Mouse (Mus musculus) bone marrow, adult 2 months (tissue): ENCODE results near the gene Map1s. TPM values are rescaled to one million over a fixed set of nuclear protein-coding genes. Genes with fewer than 3 reads are reported as not detected.

Experiments
- H3K27ac ChIP-seq: fragments of 200-500 bp; 2 replicates; pipeline ENCODE4 v1.5.1; 2012; ENCODE audit warnings: low read depth, mild to moderate bottlenecking, control low read depth, inconsistent platforms, low read length; ENCODE audit not compliant: control insufficient read depth, poor library complexity, insufficient read depth
- H3K4me1 ChIP-seq: fragments of 200-500 bp; 2 replicates; pipeline ENCODE4 v1.6.1; 2011; ENCODE audit warnings: low read length; ENCODE audit not compliant: control insufficient read depth, insufficient read depth
- H3K4me3 ChIP-seq: fragments of 200-500 bp; replicated peaks from 2 replicates; pipeline ENCODE3; 2011; ENCODE audit warnings: mild to moderate bottlenecking, low read depth, low read length, control low read depth; ENCODE audit not compliant: control insufficient read depth
- CTCF ChIP-seq: fragments of 200-500 bp; IDR thresholded peaks from 2 replicates; pipeline ENCODE4 v1.5.1; 2011; ENCODE audit warnings: low read length, control low read depth; ENCODE audit not compliant: control insufficient read depth, insufficient read depth
- POLR2A ChIP-seq: fragments of 200-500 bp; IDR thresholded peaks from 2 replicates; pipeline ENCODE4 v1.6.1; 2011; ENCODE audit warnings: low read depth, mild to moderate bottlenecking, control low read depth, low read length, borderline replicate concordance; ENCODE audit not compliant: control insufficient read depth
- WGBS: fragments of 180-500 bp; shearing (Covaris S2); methylation state at CpG from one replicate; pipeline ENCODE4 v1.1.7; 2018; 5-methylcytosine and 5-hydroxymethylcytosine counted together
- polyA plus RNA-seq: library from polyadenylated mRNA; stranded (reverse); fragments of >200 nt; gene quantifications from 2 replicates; pipeline ENCODE4 v1.2.4, GENCODE M21; 2011; ENCODE audit warnings: low replicate concordance; ENCODE audit not compliant: missing spikeins, insufficient read depth, insufficient read length

The Map1s gene
- polyA plus RNA-seq, 1 experiment = 18.9 TPM

DNA sequence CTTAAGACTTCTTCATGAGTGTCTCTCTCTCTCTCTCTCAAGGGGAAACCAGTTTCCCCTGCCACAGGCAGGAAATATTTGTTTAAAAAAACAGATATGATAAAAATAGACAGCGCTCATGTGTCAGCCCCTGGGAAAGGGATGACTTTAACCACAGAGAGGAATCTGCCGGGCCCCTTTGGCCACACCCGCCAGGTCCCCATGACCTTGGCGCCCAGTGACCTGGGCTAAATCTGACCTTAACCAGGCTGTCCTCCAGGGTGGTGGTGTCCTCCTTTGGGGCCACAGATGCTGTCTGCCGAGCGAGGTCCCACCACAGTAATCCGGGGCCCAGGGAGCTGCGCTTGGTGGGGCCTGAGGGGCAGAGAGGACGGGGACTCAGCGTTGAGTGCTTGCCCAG is 21.0 kb upstream of the Map1s start:
- Histone ChIP-seq H3K27ac (no peak overlapping the region), H3K4me1 (no peaks in the 10 kb centered on the region), H3K4me3 (no peak overlapping the region)
- 51% methylated on average over 10 of the region's 10 CpGs for WGBS
- no peak for TF ChIP-seq POLR2A
- TF ChIP-seq CTCF = no peak

DNA sequence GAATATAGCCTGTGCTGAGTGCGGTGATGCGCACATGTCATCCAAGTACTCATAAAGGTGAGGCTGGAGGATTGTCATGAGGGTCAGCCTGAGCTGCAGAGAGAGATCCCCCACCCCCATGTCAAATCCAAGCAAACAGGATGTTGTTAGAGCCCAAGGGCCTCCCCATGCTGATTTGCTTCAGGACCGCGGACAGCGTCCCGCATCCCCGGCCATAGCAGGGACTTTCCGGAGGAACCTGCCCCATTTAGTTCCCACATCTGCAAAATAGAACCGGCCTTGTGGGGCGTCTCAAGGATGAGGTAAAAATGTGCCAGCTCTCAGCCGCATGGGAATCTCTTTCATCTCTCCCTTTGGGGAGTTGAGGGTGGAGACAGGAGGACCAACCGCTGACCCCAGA is 20.1 kb upstream of the Map1s start:
- 14% methylated on average over 12 of the region's 12 CpGs for WGBS
- no peaks in the 10 kb centered on the region for H3K4me1 ChIP-seq
- no peak overlapping the region for H3K4me3 ChIP-seq
- no peak overlapping the region for H3K27ac ChIP-seq
- TF ChIP-seq CTCF (no peak), POLR2A (no peak)

DNA sequence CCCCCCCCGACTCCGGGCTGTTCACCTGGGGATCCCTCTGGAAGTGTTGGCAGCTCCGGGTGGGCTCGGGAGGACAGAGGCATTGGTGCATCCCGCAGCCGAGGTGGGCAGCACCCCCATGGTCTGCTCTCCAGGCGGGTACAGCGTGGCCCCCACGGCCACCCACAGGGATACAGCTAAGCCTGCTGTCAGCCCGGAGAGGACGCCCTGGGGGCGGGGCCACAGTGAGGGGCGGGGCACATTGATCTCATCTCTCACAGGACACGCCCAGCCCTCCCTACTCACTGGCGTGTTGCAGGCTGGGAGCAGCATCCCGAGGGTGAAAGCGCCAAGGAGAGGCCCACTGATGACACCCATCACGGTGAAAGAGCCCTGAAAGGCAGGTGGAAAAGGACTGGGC is 18.1 kb upstream of the Map1s start:
- Histone ChIP-seq H3K27ac (no peak overlapping the region), H3K4me3 (no peak overlapping the region), H3K4me1 (no peaks in the 10 kb centered on the region)
- no peak for TF ChIP-seq POLR2A
- no peak for TF ChIP-seq CTCF
- WGBS = 7% methylated on average over 17 of the region's 18 CpGs

DNA sequence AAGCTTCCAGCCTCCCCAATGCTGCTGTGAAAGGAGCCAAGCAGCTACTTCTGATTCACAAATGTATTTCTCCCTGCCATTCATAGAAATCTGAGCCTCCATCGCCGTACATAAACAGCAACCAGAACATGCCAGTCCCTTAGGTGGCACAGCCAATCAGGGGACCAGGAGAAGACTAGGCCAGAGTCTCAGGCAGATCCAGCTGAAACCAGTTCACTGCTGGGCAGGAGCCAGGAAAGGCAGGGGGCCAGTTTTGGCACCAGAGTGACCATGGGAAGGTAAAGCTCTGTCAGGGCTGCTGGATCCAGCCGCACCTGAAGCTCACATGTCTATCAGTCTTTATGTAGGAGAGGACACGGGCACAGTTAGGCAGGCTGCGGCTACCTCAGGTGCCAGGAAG is 15.1 kb upstream of the Map1s start:
- TF ChIP-seq CTCF (no peak), POLR2A (no peak)
- no peak overlapping the region for H3K4me3 ChIP-seq
- no peak overlapping the region for H3K27ac ChIP-seq
- no peaks in the 10 kb centered on the region; the same call in 1 of the 2 replicates for H3K4me1 ChIP-seq
- WGBS = 81% methylated on average over 5 of the region's 5 CpGs

DNA sequence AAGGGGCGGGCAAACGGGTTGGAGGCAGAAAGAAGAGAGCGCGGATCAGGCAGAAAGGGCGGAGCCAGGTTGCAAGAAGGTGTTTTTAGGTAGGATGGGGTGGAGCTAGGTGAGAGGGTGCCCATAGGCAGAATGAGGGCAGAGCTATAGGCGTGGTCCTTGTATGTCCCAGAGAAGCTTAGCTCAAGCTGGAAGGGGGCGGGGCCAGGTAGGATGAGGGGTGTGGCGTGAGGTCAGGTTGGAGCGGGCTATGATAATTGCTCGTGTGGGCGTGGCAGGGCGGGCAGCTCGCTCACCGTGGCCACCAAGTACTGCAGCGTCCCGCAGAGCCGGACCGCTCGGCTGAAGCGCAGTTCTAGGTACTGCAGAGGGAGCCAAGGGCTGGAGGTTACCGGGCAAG is 14.4 kb upstream of the Map1s start:
- WGBS = 15% methylated on average over 21 of the region's 21 CpGs
- Histone ChIP-seq H3K27ac (no peak overlapping the region), H3K4me1 (peaks cover 2% of the 10 kb centered on the region; the same call in 1 of the 2 replicates), H3K4me3 (no peak overlapping the region)
- TF ChIP-seq POLR2A = no peak
- TF ChIP-seq CTCF = no peak

DNA sequence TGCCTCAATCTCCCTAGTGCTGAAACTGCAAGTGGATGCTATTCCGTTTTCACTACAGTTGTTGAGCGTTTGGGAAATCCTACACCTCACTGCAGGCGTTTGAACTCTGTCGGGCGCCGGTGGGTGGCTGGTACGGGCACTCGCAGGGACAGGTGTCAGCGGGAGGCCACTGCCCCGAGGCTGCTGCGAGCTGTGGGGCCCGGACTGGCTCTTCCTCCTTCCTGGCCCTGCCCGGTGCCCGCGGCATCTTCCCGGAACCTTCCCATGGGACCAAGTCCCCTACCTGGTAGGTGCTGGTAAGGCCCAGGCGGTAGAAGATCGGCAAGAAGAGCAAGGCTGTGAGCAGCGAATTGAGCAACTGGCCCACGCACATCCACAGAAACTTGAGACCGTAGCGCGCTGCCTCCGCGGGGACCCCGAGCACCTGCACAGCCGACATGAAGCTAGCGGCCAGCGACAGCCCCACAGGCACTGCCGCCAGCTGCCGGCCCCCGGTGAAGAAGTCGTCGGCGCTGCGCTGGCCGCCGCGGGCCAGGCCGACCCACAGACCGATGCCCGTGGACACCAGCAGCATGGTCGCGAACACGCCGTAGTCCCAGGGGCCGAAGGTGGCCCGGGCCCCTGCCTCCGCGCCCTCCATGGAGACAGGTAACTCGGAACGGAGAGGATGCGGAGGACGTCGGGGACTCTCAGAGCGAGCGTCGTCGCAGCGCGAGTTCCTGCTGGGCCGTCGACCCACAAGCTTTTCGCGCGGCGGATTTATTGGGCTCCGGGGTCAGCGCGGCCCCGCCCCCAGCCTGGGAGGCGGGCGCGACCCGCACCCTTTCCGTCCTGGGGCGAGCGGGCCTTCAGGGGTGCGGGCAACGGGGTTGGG is 13.5 kb upstream of the Map1s start, which contains the start of gene Slc5a5:
TSS of gene Slc5a5 (minus strand) at position 736 of the 874 bp plus-strand sequence.
- no peak within 1 kb of the TSS for H3K4me3 ChIP-seq
- H3K27ac ChIP-seq = no peak within 1 kb of the TSS
- 6% methylated on average over 80 of the region's 80 CpGs for WGBS
- peaks cover 2% of the 10 kb centered on the region; the same call in 1 of the 2 replicates for H3K4me1 ChIP-seq
- no peak for TF ChIP-seq CTCF
- no peak for TF ChIP-seq POLR2A

DNA sequence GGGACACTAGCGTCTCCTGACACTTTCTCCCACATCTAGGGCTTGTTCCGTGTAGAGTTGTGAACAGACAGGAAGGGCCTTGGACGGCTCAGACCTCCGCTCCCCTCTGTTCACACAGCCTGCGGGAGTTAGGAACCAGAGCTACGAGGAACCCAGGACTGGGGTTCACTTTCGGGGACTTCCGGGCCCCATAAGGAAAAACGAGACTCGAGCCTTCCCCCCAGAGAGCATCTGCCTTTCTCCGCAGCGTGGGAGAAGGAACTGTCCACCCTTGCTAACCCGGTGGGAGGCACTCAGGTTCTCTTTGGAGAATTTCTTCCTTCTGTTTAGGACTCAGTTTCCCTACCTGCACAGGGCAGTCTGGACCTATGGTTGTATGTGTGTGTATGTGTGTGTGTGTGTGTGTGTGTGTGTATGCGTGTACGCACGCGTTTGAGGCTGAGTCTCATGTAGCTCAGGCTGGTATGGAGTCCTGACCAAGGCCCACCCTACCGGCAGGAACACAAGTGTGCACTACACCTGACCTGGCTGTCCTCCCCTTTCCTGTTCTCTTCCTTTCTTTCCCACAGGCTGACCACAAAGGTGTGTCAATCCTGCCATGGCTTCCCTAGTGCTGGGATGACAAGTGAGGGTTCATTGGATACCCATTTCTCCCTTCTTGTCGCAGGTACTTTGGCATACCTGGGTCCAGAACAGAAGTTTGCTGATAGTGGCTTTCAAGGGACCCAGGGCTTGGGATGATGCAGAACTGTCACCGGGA is 12.7 kb upstream of the Map1s start:
- Histone ChIP-seq H3K4me1 (peaks cover 2% of the 10 kb centered on the region; the same call in 1 of the 2 replicates), H3K27ac (no peak overlapping the region), H3K4me3 (no peak overlapping the region)
- WGBS = 39% methylated on average over 20 of the region's 20 CpGs
- no peak for TF ChIP-seq CTCF
- no peak for TF ChIP-seq POLR2A
